Mouse (Mus musculus) liver, embryonic 13.5 days (tissue): ENCODE results near the gene Dnajc7. TPM values are rescaled to one million over a fixed set of nuclear protein-coding genes. Genes with fewer than 3 reads are reported as not detected.
A peak's percentile ranks its signal among the peaks of the same experiment; 100 is the strongest.

Source experiments
- ATAC-seq: fragments of 200-750 bp; cut with Nextera tagmentation; 2 replicates; pipeline ENCODE4 v1.8.0; 2017; ENCODE audit warnings: low read depth, mild to moderate bottlenecking, moderate number of reproducible peaks, moderate library complexity
- DNase-seq: peaks from one replicate; pipeline ENCODE4 v3.0.0; 2022
- H3K27ac ChIP-seq: fragments of 300-500 bp; sonication (generic); 2 replicates; pipeline ENCODE4 v1.5.1; 2015; ENCODE audit warnings: moderate library complexity, mild to moderate bottlenecking, inconsistent platforms
- H3K27me3 ChIP-seq: fragments of 300-500 bp; sonication (generic); 2 replicates; pipeline ENCODE4 v1.6.1; 2015; ENCODE audit warnings: mild to moderate bottlenecking, inconsistent platforms
- H3K36me3 ChIP-seq: fragments of 300-500 bp; sonication (generic); 2 replicates; pipeline ENCODE4 v1.6.1; 2015; ENCODE audit warnings: mild to moderate bottlenecking, inconsistent platforms
- H3K4me1 ChIP-seq: fragments of 300-500 bp; sonication (generic); replicated peaks from 2 replicates; pipeline ENCODE4 v1.6.1; 2015; ENCODE audit warnings: inconsistent platforms
- H3K4me2 ChIP-seq: fragments of 300-500 bp; sonication (generic); 2 replicates; pipeline ENCODE4 v1.6.1; 2015; ENCODE audit warnings: inconsistent platforms, mild to moderate bottlenecking, moderate library complexity
- H3K4me3 ChIP-seq: fragments of 300-500 bp; sonication (generic); replicated peaks from 2 replicates; pipeline ENCODE4 v1.5.1; 2015; ENCODE audit warnings: mild to moderate bottlenecking, inconsistent platforms
- H3K9ac ChIP-seq: fragments of 300-500 bp; sonication (generic); 2 replicates; pipeline ENCODE4 v1.6.1; 2015; ENCODE audit warnings: mild to moderate bottlenecking, inconsistent platforms
- H3K9me3 ChIP-seq: fragments of 300-500 bp; sonication (generic); replicated peaks from 2 replicates; pipeline ENCODE4 v1.6.1; 2016; ENCODE audit warnings: inconsistent platforms
- WGBS: fragments of 180-500 bp; shearing (Covaris S2); methylation state at CpG from one replicate; pipeline ENCODE4 v1.1.7; 2015; ENCODE audit not compliant: insufficient replicate concordance; 5-methylcytosine and 5-hydroxymethylcytosine counted together
- polyA plus RNA-seq: library from polyadenylated mRNA; unstranded; fragments of >200 nt; fragmentation: Nextera tagmentation; extraction: Ambion mirVana; gene quantifications from 2 replicates; pipeline ENCODE4 v1.2.1, GENCODE M21; 2015

The Dnajc7 gene
- polyA plus RNA-seq, 1 experiment from 2014 or later: 70.7 TPM

DNA sequence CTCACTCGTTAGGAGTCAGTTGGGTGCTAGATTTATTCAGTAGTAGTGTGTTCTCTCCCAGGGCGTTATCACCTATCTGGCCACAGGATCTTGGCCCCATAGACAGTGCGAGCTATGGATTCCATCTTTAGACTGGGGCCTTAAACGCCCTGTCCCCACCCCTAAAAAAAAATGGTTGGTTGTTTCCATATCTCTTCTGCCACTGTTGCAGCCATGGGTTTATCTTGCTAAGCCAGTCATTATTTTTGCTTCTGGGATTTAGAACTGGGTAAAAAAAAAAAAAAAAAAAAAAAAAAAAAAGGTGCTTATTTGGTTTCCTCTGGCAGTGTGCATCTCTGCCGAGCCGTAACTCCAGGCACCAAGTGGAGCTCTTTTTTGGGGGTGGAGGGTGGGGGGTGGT, 55.3 kb downstream of the Dnajc7 start:
- H3K9ac ChIP-seq: no peak overlapping the region
- WGBS: 46% methylated on average over 6 of the region's 6 CpGs
- H3K4me3 ChIP-seq: no peak overlapping the region
- no peaks in the 10 kb centered on the region for H3K27me3 ChIP-seq
- no peaks in the 10 kb centered on the region for H3K9me3 ChIP-seq
- H3K27ac ChIP-seq: no peak overlapping the region
- DNase-seq (no peak), ATAC-seq (no peak)
- H3K36me3 ChIP-seq: no peaks in the 10 kb centered on the region
- no peak overlapping the region for H3K4me2 ChIP-seq
- 0 out of 2 replicates have a peak, but pooled peaks cover 2% of the 10 kb centered on the region for H3K4me1 ChIP-seq

- no peak for ATAC-seq
- Histone ChIP-seq H3K9me3 (no peaks in the 10 kb centered on the region), H3K9ac (no peak overlapping the region), H3K4me2 (no peak overlapping the region), H3K4me1 (0 out of 2 replicates have a peak, but pooled peaks cover 2% of the 10 kb centered on the region), H3K27me3 (no peaks in the 10 kb centered on the region), H3K4me3 (no peak overlapping the region), H3K36me3 (no peaks in the 10 kb centered on the region), H3K27ac (no peak overlapping the region)
- WGBS: 79% methylated on average over 15 of the region's 15 CpGs
- no peak for DNase-seq
Measured at GRCm38 (mm10) chr11:100564297-100564696, 55.7 kb downstream of the Dnajc7 start.

GRCm38 (mm10) chr11:100561748-100562147, 58.2 kb downstream of the Dnajc7 start:
- Histone ChIP-seq H3K9me3 (no peaks in the 10 kb centered on the region), H3K9ac (no peak overlapping the region), H3K27ac (no peak overlapping the region), H3K4me1 (no peaks in the 10 kb centered on the region), H3K4me2 (no peak overlapping the region), H3K4me3 (no peak overlapping the region), H3K27me3 (no peaks in the 10 kb centered on the region), H3K36me3 (no peaks in the 10 kb centered on the region)
- 55% methylated on average over 5 of the region's 5 CpGs for WGBS
- DNase-seq (no peak), ATAC-seq (no peak)

- Histone ChIP-seq H3K4me1 (no peaks in the 10 kb centered on the region), H3K36me3 (no peaks in the 10 kb centered on the region), H3K27me3 (no peaks in the 10 kb centered on the region), H3K9ac (no peak overlapping the region), H3K4me2 (no peak overlapping the region), H3K27ac (no peak overlapping the region), H3K4me3 (no peak overlapping the region), H3K9me3 (no peaks in the 10 kb centered on the region)
- DNase-seq: no peak
- WGBS: 59% methylated on average over 7 of the region's 7 CpGs
- no peak for ATAC-seq
Measured at GRCm38 (mm10) chr11:100559476-100559875, 60.5 kb downstream of the Dnajc7 start.

- H3K9ac ChIP-seq: no peak overlapping the region
- WGBS: 66% methylated on average over 3 of the region's 3 CpGs
- H3K27ac ChIP-seq: no peak overlapping the region
- H3K9me3 ChIP-seq: no peaks in the 10 kb centered on the region
- H3K27me3 ChIP-seq: no peaks in the 10 kb centered on the region
- H3K4me3 ChIP-seq: no peak overlapping the region
- no peak for ATAC-seq
- no peaks in the 10 kb centered on the region for H3K36me3 ChIP-seq
- no peak for DNase-seq
- H3K4me1 ChIP-seq: no peaks in the 10 kb centered on the region
- H3K4me2 ChIP-seq: no peak overlapping the region
Measured at GRCm38 (mm10) chr11:100557563-100557962, 62.4 kb downstream of the Dnajc7 start.

DNA sequence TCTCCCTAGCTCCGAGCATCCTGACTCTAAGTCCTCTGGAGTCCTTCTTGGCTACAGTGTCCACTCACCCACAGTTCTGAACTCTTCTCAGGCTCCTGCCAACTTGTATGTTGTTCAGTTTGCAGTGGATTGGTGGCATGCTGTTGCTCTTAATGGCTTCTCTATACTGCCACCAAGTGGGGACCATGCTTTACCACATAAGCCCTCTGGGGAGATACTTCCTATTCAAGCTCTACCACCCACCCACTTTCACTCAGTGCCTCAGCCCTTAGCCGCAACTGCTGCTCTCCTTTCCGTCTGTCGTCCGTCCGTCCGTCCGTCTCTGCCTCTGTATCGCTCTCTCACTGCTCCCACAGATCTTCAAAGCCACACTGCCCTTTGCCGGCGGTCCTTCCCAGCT, 64.4 kb downstream of the Dnajc7 start:
- Histone ChIP-seq H3K9ac (0 out of 2 replicates have a peak overlapping the region, but pooled peaks have one; percentile 4), H3K4me1 (no peaks in the 10 kb centered on the region), H3K9me3 (no peaks in the 10 kb centered on the region), H3K4me2 (peak overlapping the region; percentile 32), H3K4me3 (peak overlapping the region; percentile 7; the same call in 1 of the 2 replicates), H3K27ac (no peak overlapping the region), H3K27me3 (no peaks in the 10 kb centered on the region), H3K36me3 (no peaks in the 10 kb centered on the region)
- WGBS: 11% methylated on average over 11 of the region's 11 CpGs
- DNase-seq: peak; percentile 40
- peak; percentile 62 for ATAC-seq

GRCm38 (mm10) chr11:100552842-100553241, 67.1 kb downstream of the Dnajc7 start:
- Histone ChIP-seq H3K9ac (no peak overlapping the region), H3K27me3 (no peaks in the 10 kb centered on the region), H3K4me3 (no peak overlapping the region), H3K4me1 (peaks cover 6% of the 10 kb centered on the region; the same call in 1 of the 2 replicates), H3K36me3 (no peaks in the 10 kb centered on the region), H3K4me2 (no peak overlapping the region), H3K27ac (no peak overlapping the region), H3K9me3 (no peaks in the 10 kb centered on the region)
- DNase-seq (no peak), ATAC-seq (no peak)
- 75% methylated on average over 4 of the region's 4 CpGs for WGBS

GRCm38 (mm10) chr11:100550101-100550500, 69.9 kb downstream of the Dnajc7 start:
- no peaks in the 10 kb centered on the region for H3K27me3 ChIP-seq
- DNase-seq: no peak
- no peaks in the 10 kb centered on the region for H3K36me3 ChIP-seq
- ATAC-seq: no peak
- 56% methylated on average over 6 of the region's 6 CpGs for WGBS
- no peak overlapping the region for H3K27ac ChIP-seq
- no peak overlapping the region for H3K4me3 ChIP-seq
- peaks cover 20% of the 10 kb centered on the region for H3K4me1 ChIP-seq
- no peak overlapping the region for H3K9ac ChIP-seq
- H3K4me2 ChIP-seq: no peak overlapping the region
- no peaks in the 10 kb centered on the region for H3K9me3 ChIP-seq

DNA sequence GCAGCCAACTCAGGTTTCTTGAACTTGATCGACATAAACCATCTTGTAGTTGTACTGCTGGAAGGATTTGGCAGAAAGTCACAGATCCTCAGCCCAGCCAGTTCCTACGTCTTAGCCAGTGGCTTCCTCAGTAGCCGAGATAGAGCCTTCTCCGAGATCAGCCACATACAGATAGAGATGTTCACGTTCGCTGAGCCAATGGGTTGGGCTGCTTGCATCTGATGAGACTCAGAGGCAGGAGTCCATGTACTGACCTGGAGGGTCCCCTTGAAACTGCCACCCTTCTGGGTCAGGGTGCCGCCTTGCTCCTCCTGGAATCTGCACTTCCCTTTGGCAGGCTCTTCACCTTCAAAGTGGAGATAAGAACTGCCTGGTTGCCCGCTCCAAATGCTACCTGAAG, 70.5 kb downstream of the Dnajc7 start:
- H3K4me2 ChIP-seq: no peak overlapping the region
- H3K4me3 ChIP-seq: no peak overlapping the region
- WGBS: 61% methylated on average over 8 of the region's 8 CpGs
- no peaks in the 10 kb centered on the region for H3K27me3 ChIP-seq
- H3K27ac ChIP-seq: no peak overlapping the region
- ATAC-seq (no peak), DNase-seq (no peak)
- H3K4me1 ChIP-seq: peaks cover 26% of the 10 kb centered on the region
- no peaks in the 10 kb centered on the region for H3K9me3 ChIP-seq
- H3K36me3 ChIP-seq: no peaks in the 10 kb centered on the region
- no peak overlapping the region for H3K9ac ChIP-seq

DNA sequence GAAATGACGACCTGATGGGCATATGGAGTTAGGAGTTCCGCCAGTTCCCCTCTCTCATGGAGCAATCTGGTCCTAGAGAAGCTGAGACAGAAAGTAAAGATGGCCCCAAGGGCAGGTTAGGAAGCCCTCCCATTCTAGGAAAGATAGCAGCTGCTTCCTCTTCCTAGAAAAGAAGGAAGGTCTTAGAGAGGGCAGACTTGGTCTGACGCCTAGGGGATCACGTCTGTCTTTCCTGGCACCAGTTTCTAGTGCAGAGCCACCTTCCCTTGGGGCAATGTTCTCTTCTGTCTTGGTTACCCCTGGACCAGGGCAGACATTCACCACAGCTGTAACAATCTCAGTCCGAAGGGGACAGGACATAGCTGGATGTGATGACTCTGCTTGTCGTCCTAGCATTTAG, 71.8 kb downstream of the Dnajc7 start:
- no peak for DNase-seq
- H3K9ac ChIP-seq: no peak overlapping the region
- no peak overlapping the region for H3K4me2 ChIP-seq
- 45% methylated on average over 6 of the region's 6 CpGs for WGBS
- H3K4me3 ChIP-seq: no peak overlapping the region
- no peaks in the 10 kb centered on the region for H3K27me3 ChIP-seq
- ATAC-seq: no peak
- no peaks in the 10 kb centered on the region for H3K9me3 ChIP-seq
- H3K27ac ChIP-seq: no peak overlapping the region
- no peaks in the 10 kb centered on the region for H3K36me3 ChIP-seq
- H3K4me1 ChIP-seq: peaks cover 26% of the 10 kb centered on the region

DNA sequence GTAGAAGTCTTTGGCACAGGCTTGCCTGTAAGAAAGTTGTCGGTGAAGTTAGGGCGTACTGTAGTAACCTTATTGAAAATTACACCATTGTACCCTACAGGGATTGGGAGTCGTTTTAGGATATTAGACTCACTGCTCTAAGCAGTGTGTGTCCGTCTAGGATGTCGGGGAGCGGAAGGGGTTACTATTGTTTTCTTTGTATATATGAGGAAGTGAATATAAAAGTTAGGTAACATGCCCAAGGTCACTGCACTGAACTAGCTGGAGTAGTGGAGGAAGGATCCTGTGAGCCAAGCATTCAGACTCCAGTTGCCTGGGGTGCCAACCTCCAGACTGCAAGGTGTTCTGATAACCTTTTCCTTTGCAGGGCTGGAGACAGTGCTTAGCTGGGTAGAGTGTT, 73.0 kb downstream of the Dnajc7 start:
- Histone ChIP-seq H3K27me3 (no peaks in the 10 kb centered on the region), H3K27ac (no peak overlapping the region), H3K9me3 (no peaks in the 10 kb centered on the region), H3K4me1 (peaks cover 26% of the 10 kb centered on the region), H3K4me3 (no peak overlapping the region), H3K4me2 (no peak overlapping the region), H3K9ac (no peak overlapping the region), H3K36me3 (no peaks in the 10 kb centered on the region)
- WGBS: 70% methylated on average over 6 of the region's 6 CpGs
- DNase-seq (no peak), ATAC-seq (no peak)

DNA sequence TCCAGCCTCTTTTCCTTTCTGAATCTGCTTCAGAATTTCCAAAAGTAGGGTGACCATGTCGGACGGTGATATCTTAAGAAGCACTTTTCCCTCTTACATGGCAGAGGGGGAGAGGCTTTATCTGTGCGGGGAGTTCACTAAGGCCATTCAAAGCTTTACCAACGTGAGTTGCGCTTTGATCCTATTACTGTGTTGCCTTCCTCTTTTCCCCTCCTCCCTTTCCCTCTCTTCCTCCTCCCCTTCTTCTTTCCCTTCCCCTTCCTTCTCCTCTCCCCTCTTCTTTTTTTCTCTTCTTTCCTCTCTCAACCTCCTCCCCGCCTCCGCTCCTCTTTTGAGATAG, 74.3 kb downstream of the Dnajc7 start:
- Histone ChIP-seq H3K9ac (peak overlapping the region; percentile 51; the same call in 1 of the 2 replicates), H3K36me3 (no peaks in the 10 kb centered on the region), H3K4me2 (peak overlapping the region; percentile 82), H3K27ac (peak overlapping the region; percentile 39; the same call in 1 of the 2 replicates), H3K9me3 (no peaks in the 10 kb centered on the region), H3K4me1 (peaks cover 35% of the 10 kb centered on the region), H3K4me3 (peak overlapping the region; percentile 64), H3K27me3 (no peaks in the 10 kb centered on the region)
- 22% methylated on average over 7 of the region's 7 CpGs for WGBS
- peak; percentile 6; the same call in 1 of the 2 replicates for ATAC-seq
- no peak for DNase-seq
